Mouse (Mus musculus) ovary, postnatal 10 days (tissue): ENCODE data around the gene Ing5.
"Not testable (repeated sequence)": the region's sequence is repeated elsewhere in the genome, so short reads cannot be mapped to it uniquely, and the experiment has no call there.

Experiments used
- DNase-seq: peaks from one replicate; pipeline ENCODE4 v3.0.0; 2022; ENCODE audit warnings: low spot score

Gene Ing5

DNA sequence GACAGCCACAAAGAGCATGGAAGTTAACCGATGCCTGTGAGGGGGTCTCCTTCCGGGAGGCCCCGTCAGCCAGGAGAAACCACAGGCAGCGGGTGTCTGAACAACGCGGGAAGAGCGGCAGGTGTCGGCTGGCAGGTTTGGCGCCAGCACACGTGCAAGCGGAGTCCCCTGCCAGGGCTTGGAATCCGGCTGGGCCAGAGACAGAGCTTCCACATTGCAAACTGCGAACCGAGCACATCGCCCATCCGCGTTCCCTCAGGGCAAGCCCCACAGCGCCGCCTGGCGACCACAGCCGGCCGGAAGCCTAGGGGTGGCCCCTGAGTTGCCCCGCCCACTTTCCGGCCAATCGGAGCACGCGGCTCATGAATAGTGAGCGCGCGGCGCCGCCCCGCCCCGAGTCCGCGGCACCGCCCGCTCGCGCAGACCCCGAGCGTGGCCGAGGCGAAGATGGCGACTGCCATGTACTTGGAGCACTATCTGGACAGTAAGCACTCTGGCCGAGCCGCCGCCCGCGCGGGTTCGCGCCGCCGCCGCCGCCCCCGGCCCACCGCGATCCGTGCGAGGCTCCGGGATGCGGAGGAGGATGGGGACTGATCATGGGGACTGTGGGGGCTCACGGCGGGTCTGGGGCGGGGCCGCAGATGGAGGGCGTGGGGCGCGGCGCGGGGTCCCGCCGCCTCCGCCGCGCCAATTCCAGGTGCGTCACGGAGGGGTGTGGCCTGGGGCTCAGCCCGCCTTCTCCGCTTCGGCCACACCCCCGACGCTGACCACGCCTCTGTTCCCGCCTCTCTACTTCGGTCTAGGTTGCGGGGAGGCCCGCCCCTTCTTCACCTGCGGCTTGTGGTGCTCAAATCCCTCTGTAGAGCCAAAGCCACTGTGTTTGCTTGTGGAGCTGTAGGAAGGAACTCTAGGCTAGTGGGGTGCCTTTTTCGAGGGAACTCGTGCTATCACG, at the start of gene Ing5:
Ing5 (plus strand) TSS at position 410 of the 952 bp plus-strand sequence.
- DNase-seq: peak; percentile 100

DNA sequence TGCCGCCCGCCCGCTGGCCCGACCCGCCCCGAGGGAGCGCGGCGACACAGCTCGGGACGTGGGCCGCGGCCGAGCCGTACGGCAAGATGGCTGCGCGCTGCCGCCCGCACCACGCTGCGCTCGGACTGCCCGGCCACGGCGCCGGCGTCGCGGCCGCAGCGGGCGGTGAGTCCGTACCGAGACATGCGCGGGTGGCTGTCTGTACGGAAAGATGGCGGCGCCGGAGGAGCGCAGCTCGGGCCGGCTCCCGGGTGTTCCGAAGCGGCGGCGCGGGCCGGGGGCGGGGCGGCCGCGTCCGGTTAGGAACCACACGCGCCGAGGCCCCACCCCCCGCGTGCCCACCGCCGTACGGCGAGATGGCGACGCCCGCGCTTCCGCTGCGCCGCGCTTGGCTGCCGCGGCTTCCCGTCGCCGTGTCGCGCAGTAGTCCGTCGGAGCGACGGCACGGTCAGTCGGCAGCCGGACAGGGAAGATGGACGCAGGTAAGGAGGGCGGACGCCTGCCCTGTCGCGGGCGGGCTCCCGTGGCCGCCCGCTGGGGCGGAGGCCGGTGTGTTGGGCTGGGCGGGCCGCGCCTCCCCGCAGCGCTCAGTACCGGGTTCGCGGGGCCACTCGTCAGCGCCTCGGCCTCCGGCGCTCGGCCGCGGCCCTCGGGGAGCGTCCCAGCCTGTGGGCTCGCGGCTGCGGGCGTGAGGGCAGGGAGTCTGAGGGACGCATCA, 49.0 kb upstream of the Ing5 start, which contains the start of gene Thap4:
Thap4 (minus strand) TSS at position 292 of the 718 bp plus-strand sequence.
- peak; percentile 74 for DNase-seq

DNA sequence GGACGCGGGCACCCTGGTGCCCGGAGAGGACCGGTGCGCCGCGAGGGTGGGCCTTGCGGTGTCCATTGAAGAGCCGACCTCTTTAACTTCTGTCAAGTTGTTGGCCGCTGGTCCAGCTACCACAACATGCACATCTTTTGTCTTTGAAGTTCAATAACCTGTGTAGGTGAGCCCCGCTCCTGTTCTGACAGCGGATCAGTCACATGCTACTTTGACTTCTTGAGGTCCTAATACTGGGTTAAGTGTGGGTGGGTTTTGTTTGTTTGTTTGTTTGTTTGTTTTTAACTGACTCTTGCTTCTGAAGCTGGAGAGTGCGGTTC, 48.5 kb upstream of the Ing5 start:
- no peak for DNase-seq

DNA sequence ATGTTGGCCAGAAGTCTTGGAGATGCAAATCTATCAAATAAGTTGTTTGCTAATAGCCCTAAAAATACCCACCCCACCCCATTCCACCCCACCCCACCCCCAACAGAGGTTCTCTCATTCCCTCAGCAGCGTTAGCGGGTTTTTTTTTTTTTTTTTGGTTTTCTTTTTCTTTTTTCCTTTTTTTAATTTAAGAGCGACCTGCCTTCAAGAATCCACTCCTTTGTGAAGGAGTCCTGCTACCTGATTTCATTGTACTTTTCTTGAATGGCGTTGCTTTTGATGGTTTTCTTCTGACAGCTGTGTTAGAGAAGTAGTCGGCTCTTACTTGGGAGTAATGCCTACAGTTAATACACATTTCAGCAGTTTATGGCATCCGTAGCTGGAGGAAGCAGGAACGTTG, 48.1 kb upstream of the Ing5 start:
- DNase-seq: no peak

DNA sequence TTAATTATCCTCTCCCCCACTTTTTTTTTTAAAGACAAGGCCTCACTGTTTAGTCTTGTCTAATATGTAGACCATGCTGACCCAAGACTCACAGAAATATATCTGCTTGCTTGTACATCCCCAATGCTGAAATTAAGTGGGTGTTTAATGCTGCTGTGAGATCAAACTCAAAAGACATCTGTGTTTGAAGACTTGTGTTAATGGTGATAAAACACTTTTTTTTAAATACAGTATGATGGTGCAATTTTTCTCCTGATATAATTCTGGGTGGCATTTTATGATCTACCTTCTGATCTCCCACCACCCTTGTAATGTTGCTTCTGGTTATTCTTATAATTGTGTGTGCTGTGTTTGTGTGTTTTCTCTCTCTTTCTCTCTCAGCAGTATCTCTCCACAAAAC, 47.6 kb upstream of the Ing5 start:
- no peak for DNase-seq

DNA sequence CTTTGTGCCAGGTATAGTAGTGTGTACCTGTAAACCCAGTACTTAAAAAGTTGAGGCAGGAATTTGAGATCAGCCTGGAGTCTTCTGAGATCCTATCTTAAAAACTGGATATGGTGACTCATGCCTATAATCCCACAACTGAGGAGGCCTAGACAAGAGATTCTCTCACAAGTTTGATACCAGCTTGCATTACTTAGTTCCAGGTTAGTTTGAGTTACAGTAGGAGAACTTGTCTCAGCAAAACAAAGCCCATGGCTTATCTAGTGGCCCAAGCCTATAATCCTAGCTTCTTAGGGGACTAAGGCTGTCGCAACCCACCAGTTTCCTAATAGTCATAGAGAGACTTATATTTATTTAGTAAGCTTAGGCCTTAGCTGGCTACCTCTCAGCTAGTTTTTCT, 43.7 kb upstream of the Ing5 start:
- DNase-seq: no peak

DNA sequence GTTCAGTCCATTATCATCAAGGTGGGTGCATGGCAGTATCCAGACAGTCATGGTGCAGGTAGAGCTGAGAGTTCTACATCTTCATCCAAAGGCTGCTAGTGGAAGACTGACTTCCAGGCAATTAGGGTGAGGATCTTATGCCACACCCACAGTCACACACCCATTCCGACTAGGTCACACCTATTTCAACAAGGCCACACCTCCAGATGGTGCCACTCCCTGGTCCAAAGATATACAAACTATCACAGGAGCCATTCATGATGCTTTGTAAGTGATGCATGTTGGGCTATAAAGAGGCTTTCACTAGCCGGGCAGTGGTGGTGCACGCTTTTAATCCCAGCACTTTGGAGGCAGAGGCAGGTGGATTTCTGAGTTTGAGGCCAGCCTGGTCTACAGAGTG, 40.2 kb upstream of the Ing5 start:
- DNase-seq: not testable (repeated sequence)

DNA sequence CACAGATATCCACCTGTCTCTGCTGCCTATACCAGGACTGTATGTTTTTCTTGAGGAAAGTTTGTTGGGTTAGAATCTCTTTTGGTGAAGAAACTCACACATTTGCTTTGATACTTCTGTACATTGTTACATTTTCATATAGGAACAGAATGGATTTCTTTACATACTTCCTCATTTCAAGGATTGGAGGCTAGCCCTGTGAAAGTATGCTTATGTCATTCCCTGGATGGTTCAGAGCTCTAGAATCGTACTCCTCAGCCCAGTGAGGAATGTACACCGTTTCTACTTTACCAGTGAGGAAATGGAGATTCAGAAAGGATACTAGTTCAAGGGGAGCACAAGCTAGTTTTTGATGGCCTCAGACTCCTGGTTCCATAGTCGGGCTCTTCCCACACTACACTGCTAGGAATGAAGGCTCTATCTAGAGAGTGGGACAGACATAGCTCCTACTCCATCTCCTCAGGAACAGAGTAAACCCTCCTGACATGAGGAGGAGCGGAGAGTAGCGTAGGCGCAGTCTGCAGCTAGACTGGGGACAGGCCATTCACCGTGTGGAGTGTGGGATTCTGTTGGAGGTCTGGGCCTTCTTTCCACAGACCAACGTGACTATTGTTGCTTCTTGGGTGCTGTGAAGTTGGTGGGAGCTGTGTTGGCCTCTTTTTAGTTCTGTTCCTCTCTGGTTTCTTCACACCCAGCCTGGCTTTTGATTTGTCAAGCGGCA, 38.7 kb upstream of the Ing5 start:
- DNase-seq: no peak

DNA sequence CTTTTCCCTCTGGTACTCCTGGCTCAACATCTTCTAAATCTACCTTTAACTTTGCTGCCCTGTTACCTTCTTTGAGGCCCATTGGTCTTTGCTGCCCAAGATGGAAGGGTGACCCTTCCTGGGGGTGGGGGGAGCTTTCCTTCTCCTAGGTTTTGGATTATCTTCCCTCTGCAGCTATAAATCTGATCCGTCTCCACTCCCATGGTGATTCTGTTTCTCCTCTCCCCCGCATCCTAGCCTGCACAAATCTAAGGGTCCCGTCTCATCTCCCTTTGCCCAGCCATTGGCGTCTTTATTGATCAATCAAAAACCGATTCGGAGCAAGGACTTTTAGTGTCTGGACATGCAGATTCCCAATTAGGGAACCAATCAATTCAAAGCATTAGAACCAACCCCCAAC, 36.2 kb upstream of the Ing5 start:
- no peak for DNase-seq

DNA sequence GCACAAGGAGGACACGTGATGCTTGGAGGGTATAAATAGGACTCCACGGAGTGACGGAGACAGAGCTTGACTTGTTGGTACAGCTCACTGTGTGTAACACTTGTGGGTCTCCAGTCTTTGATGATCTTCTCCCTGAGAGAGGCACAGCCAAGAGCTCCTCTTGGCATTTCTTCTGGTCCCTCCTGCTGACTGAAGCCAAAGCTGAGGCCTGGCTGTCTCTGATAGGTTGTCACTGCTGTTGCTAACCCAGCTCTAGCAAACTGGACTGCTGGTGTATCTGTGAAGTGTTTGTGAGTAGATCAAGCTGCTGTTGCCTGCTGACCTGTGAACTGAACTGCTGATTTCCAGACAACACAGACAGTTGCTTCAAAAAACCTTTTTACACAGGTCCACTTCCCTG, 33.9 kb upstream of the Ing5 start:
- no peak for DNase-seq

DNA sequence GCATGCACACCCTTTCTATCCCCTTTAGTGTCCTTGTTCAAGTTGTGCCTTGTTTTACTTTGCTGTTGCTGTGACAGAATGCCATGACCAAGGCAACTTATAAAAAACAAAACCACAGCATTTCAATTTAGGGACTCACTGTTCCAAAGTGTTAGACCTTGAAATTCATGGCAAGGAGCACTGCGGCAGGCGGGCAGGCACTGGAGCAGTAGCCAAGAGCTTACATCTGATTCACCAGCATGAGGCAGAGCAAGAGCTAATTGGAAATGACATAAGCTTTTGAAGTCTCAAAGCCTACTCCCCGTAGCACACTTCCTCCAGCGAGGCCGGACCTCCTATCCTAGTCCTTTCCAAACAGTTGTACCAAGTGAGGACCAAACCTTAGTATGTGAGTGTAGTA, 27.1 kb upstream of the Ing5 start:
- DNase-seq: no peak

DNA sequence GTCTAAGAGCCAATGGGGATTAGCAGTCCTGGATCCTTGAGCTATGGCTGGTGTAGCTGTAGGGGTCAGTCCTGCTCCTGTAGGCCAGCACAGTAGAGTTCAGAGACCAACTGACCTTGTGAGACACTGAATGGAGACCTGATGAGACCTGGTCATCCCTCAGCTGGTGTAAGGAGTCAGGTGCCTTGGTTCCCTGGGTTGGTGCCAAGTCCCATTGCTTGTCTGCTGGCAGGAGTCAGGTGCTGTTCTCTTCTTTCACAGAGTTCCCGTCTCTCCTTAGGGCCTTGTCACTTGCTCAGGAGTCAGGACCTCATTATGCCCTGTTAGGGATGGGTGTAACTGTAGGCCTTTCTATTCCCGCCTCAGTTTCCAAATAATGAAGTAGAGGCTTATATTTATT, 16.9 kb upstream of the Ing5 start:
- no peak for DNase-seq

DNA sequence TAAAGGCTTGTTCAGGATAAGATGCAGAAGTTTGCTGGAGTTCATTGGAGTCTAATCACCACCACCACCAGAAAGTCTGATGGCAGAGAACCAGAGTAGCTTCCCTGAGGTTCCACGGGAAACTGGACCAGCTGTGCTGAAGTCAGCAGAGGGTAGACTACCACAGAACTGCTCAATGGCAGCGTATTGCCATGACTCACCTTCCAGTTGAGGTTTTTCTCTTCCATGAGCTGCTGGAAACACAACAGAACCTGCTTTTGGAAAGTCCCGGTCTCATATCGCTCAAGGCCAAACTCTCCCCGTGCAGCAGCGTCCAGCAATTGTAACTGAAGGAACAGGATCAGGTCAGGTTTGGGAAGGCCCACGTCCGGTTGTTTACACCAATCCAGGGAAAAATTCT, 9.2 kb upstream of the Ing5 start:
- DNase-seq: no peak

DNA sequence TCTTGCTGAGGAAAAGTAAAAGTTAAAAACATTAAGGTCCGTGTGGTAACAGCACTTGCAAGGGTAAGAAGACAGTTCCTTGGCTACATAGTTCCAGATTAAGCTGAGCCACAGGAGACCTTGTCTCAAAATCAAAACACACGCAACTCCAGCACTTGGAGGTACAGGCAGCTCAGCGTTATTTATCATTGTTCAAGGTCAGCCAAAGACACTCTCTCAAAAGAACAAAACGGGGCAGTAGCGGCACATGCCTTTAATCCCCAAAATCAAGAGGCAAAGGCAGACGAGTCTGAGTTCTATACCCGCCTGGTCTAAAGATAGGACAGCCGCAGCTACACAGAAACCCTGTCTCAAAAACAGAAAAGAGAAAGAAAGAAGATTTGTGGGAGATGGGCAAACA, 7.9 kb upstream of the Ing5 start:
- DNase-seq: no peak

DNA sequence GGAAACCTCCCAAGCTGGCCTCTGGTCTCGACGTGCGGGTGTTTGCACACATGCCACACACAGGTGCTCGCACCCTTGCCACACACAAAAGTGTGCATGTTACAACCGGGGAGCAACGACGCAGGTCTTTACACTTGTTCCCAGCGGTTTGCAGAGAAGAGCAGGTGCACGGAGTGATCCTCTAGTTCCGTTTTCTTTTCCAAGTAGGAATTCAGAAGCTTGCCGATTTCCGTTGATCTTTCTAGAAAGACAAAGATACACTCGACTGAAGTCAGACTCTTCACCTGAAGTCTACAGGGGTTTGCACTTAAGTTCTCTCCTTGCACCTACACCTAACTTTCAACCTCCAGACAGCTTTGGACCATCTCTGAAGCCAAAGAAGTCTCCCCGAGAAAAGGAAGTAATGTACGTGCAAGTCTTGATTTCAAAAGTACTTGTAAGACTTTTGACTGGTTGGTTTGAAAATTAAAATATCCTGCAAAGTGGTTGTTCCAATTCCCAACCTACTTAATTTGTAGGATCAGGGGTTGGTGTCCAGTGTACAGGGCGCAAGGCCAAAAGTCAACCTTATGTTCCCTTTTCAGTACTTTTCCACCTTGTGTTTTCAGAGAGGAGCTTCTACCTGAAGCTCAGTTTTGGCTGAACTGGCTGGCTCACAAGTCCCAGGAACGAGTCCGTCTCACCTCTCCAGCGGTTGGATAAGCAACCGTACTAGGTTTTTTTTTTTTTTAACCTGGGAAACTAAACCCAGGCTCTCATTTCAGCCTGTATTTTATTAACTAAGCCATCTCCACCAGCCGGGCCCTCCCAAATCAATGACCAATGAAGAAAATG, 2.9 kb upstream of the Ing5 start:
- no peak for DNase-seq

DNA sequence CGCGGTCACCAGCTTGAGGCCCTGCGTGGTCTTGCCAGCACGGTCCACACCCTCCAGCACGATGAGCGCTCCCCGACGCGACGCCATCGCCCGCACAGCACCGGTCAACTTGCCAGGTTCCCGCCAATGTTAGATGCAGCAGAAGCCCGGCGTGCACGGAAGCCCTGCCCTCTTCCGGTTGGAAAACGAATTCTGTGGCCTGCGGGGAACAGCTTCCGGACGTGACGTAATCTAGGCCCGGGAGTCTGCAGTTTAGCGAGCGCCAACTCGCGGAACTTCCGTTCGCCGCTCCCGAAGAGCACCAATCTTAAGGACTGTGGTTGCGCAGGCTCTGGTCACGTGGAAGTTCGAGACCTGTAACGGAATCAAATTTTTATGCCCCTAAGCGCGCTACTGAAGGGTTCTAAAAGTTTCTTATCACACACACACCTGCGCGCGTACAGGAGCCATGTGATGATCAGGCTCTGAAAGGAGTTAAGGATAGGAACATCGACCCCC, 2.0 kb upstream of the Ing5 start, which contains the start of gene Dtymk:
Dtymk (minus strand) TSS at position 194 of the 498 bp plus-strand sequence.
- peak; percentile 60 for DNase-seq

DNA sequence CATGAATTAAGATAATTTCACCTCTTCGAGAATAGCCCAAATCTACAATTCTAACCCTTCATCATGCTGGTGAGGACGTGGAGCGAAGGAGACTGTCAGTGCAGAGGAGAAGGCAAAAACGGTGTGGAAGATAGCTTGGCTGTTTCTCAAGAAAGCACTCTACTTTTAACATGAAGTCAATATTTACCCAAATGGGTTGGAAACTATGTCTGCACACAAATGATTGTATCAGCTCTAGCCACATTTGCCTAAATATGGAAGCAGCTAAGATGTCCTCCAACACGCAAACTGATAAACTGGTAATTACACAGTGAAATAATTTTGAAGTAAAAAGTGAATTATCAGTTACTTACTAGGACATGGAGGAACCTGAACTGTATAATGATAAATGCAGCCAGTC, 994 bp upstream of the Ing5 start:
- no peak for DNase-seq

DNA sequence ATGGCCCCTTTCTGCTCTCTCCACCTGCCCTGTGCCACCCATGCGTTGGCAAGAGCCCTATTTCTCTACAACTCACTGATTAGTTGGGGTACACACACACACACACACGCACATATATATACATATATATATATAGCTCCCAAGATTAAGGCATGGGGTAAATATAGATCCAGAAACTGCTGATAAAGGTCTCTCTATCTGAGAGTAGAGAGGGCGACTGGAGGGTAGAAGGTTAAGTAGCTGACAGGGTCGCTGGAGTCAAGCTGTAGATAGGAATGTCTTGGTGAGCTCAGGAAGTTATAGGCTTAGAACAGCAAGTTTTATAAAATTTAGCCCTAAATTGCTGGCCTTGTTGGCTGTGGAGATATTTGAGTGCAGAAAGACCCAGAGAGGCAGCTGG, 1.1 kb downstream of the Ing5 start:
- no peak for DNase-seq

DNA sequence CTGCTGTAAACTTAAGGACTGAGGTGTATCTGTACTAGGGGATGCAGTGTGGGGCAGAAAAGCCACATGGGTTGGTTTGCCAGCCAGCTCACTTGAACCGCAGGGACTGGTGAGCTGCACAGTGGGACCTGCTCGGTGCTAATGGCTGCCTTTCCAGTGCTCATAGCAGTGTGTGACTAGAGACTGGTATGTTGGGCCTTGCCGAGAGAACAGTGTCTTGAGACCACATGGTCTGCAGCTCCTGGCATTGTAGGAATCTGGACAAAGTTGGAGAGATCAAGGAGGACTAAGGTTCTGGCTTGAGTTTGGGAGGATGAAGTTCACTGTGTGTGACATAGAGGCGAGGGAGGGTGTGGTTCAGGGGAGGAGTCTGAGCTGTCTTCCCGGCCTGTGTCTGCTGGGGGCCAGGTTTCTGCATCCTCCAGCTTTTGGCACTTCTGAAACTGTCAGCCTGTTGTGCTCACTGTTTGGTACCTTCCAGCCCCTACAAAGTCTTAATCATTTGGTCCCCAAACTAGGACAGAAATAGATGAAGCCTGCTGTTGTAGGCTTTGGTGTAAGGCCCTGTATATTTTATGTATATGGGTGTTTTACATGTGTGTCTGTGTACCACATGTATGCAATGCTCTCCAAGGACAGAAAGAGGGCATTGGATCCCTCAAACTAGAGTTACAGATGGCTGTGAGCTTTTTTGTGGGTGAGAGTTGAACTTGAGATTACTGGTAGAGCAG, 1.6 kb downstream of the Ing5 start:
- DNase-seq: no peak

DNA sequence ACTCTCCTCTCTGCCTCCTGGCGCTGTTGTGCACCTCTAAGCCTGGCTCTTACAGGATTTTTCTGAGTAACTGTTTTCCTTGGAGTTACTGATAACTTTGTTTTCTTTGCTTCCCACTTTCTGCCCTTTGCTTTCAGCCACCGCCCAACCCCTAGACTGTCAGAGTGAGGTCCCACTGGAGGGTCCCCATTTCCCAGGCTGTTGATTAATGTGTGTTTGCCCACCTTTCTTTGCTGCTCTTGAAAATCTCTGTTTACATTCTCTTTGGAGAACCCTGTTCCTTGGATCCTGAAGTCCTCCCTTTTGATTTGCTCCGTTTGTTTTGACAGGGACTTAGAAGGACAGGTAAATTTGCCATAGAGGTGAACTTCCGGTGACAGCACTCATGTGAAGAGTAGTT, 5.1 kb downstream of the Ing5 start:
- no peak for DNase-seq

DNA sequence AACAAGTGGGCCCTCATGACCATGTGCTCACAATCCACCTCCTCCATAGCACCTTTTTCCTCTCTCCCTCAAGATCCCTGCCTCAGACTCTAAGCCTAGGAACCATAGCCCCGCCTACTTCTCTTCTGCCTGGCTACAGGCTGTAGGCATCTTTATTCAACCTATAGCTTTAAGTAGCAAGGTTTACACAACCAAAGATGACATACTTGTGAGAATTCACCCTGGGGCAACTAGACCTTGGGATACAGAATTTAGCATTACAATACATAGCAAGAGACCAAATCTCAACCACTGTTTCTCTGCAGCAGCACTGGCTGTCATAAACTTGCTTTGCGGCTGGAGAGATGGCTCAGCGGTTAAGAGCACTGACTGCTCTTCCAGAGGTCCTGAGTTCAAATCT, 6.2 kb downstream of the Ing5 start:
- DNase-seq: no peak
